Mouse (Mus musculus) brain, adult 2 months (tissue): ENCODE measurements at regions not wholly inside any gene's neighbourhood (a gene's known extent, or its start where the extent isn't known, plus 50 kb on each side); places are given as distances from the start of the nearest gene placed in this dataset.

Experiments used
- DNase-seq: peaks from one replicate; pipeline ENCODE4 v3.0.0; 2011; ENCODE audit warnings: low read depth, low spot score

GRCm38 (mm10) chr10:98558560-98558959, 355.6 kb upstream of the Atp2b1 start:
- no peak for DNase-seq

- DNase-seq, result peak; percentile 24
Measured at GRCm38 (mm10) chr10:98562297-98562912, 351.8 kb upstream of the Atp2b1 start.

GRCm38 (mm10) chr10:98572782-98573536, 341.2 kb upstream of the Atp2b1 start:
- peak; percentile 64 for DNase-seq

GRCm38 (mm10) chr10:98577040-98577439, 337.2 kb upstream of the Atp2b1 start:
- peak; percentile 76 for DNase-seq

GRCm38 (mm10) chr10:98584776-98585175, 329.4 kb upstream of the Atp2b1 start:
- no peak for DNase-seq

- DNase-seq, result peak; percentile 86
Measured at GRCm38 (mm10) chr10:98589726-98590125, 324.5 kb upstream of the Atp2b1 start.

GRCm38 (mm10) chr10:98592154-98592553, 322.1 kb upstream of the Atp2b1 start:
- no peak for DNase-seq

- DNase-seq, result no peak
Measured at GRCm38 (mm10) chr10:98593910-98594309, 320.3 kb upstream of the Atp2b1 start.

GRCm38 (mm10) chr10:98608221-98608941, 305.8 kb upstream of the Atp2b1 start:
- peak; percentile 90 for DNase-seq

- DNase-seq, result no peak
Measured at GRCm38 (mm10) chr10:98610708-98611107, 303.5 kb upstream of the Atp2b1 start.

GRCm38 (mm10) chr10:98611707-98612360, 302.4 kb upstream of the Atp2b1 start:
- no peak for DNase-seq

- peak; percentile 76 for DNase-seq
Measured at GRCm38 (mm10) chr10:98618736-98619525, 295.3 kb upstream of the Atp2b1 start.

- no peak for DNase-seq
Measured at GRCm38 (mm10) chr10:98624103-98624502, 290.1 kb upstream of the Atp2b1 start.

GRCm38 (mm10) chr10:98624681-98625321, 289.4 kb upstream of the Atp2b1 start:
- peak; percentile 78 for DNase-seq

- peak; percentile 63 for DNase-seq
Measured at GRCm38 (mm10) chr10:98628191-98628590, 286.0 kb upstream of the Atp2b1 start.

- DNase-seq, result no peak
Measured at GRCm38 (mm10) chr10:98629248-98629647, 285.0 kb upstream of the Atp2b1 start.

- DNase-seq, result peak; percentile 41
Measured at GRCm38 (mm10) chr10:98637759-98638611, 276.2 kb upstream of the Atp2b1 start.

- DNase-seq, result peak; percentile 92
Measured at GRCm38 (mm10) chr10:98645681-98646122, 268.5 kb upstream of the Atp2b1 start.

- DNase-seq, result peak; percentile 56
Measured at GRCm38 (mm10) chr10:98646311-98646999, 267.8 kb upstream of the Atp2b1 start.
